Mouse (Mus musculus): ENCODE results near the gene Gm8113.
"Not testable (repeated sequence)": the region's sequence is repeated elsewhere in the genome, so short reads cannot be mapped to it uniquely, and the experiment has no call there.

- not testable (repeated sequence) for TF ChIP-seq CTCF (IDR thresholded peaks at IDR 0.05; ENCODE audit: low read depth, low read length); POLR2A (IDR thresholded peaks at IDR 0.05; ENCODE audit: insufficient read depth, low read length); EP300 (IDR thresholded peaks at IDR 0.05; ENCODE audit: insufficient read depth, low read depth, low read length)
Observed at GRCm38 (mm10) chr14:43923459-43923858, 1.7 kb upstream of the Gm8113 start, which contains the start of gene Ear10.
